In genomic region chr9:21781657-21782468, GRCm38 (mm10) we compare ENCODE assay signal across 13 mouse cellular contexts. TPM values are rescaled to one million over a fixed set of nuclear protein-coding genes. Genes with fewer than 3 reads are reported as not detected.
DNase-seq lines count a peak whose midpoint lies in the region; TF ChIP-seq lines count a peak whose summit lies in the region.
"Had no signal": no experiment of that assay in that cellular context is flagged by ENCODE, and none has a peak within 500 bp of the region (broad histone marks: within the 10 kb centered on the region; RNA-seq: fewer than 3 reads in every experiment).

No protein-coding gene starts in this region.

- peaks cover 38% of the 10 kb centered on the region for H3K79me2 ChIP-seq in C2C12 (ENCODE audit: control insufficient read depth, insufficient read depth)

- peak overlapping the region; percentile 27; the same call in 1 of the 2 replicates for H3K27ac ChIP-seq in cerebellum, adult 2 months (ENCODE audit: insufficient read depth, low read length)
- no peak overlapping the region; the same call in 1 of the 2 replicates for H3K27ac ChIP-seq in thymus, adult 2 months (ENCODE audit: control insufficient read depth, insufficient read depth, low read length)
- H3K27ac ChIP-seq: hindbrain, embryonic 12.5 days; layer of hippocampus, adult 2 months; liver, embryonic 14.5 days had no signal

- H3K4me3 ChIP-seq in cerebellum, adult 2 months (replicated peaks; ENCODE audit: insufficient read depth, low read depth, low read length): no peak overlapping the region
- H3K4me3 ChIP-seq in C2C12 (ENCODE audit: insufficient read depth, poor library complexity, severe bottlenecking): no peak overlapping the region
- no peak overlapping the region for H3K4me3 ChIP-seq in thymus, adult 2 months (ENCODE audit: control insufficient read depth, insufficient read depth, low read length)
- H3K4me3 ChIP-seq: erythroblast, embryonic 14.5 days; hindbrain, embryonic 12.5 days; layer of hippocampus, adult 2 months had no signal

- no peaks in the 10 kb centered on the region for H3K27me3 ChIP-seq in cerebellum, adult 2 months (ENCODE audit: control insufficient read depth, insufficient read depth, low read length)
- no peaks in the 10 kb centered on the region for H3K27me3 ChIP-seq in C2C12 (ENCODE audit: control insufficient read depth, insufficient read depth, insufficient read length)
- H3K27me3 ChIP-seq in thymus, adult 2 months (ENCODE audit: control insufficient read depth, insufficient read depth, low read length): no peaks in the 10 kb centered on the region
- H3K27me3 ChIP-seq: hindbrain, embryonic 12.5 days had no signal

- peaks cover 54% of the 10 kb centered on the region for H3K36me3 ChIP-seq in C2C12 (ENCODE audit: control insufficient read depth, insufficient read depth)
- H3K36me3 ChIP-seq in thymus, adult 2 months (ENCODE audit: control insufficient read depth, insufficient read depth, low read length): no peaks in the 10 kb centered on the region

- H3K79me3 ChIP-seq in C2C12 (ENCODE audit: low read depth): peaks cover 19% of the 10 kb centered on the region

- no peak overlapping the region for H3ac ChIP-seq in C2C12 (ENCODE audit: control insufficient read depth, insufficient read length, low read depth)

- TF ChIP-seq CTCF in cerebellum, adult 2 months (IDR thresholded peaks at IDR 0.05; ENCODE audit: borderline replicate concordance, insufficient read depth, low read depth, low read length): no peak
- TF ChIP-seq CTCF in C2C12 (IDR thresholded peaks at IDR 0.05; ENCODE audit: control insufficient read depth, insufficient read depth, insufficient read length): no peak
- TF ChIP-seq CTCF in thymus, adult 2 months (IDR thresholded peaks at IDR 0.05; ENCODE audit: borderline replicate concordance, control insufficient read depth, extremely low read depth, insufficient read depth, low read length, poor library complexity): no peak

- no peak for TF ChIP-seq POLR2A in cerebellum, adult 2 months (IDR thresholded peaks at IDR 0.05; ENCODE audit: borderline replicate concordance, insufficient read depth, low read length)
- no peak for TF ChIP-seq POLR2A in thymus, adult 2 months (IDR thresholded peaks at IDR 0.05; ENCODE audit: control insufficient read depth, extremely low read depth, insufficient read depth, low read length, poor library complexity)

- H3K4me1 ChIP-seq in cerebellum, adult 2 months (ENCODE audit: control insufficient read depth, insufficient read depth, low read length): peaks cover 12% of the 10 kb centered on the region
- H3K4me1 ChIP-seq in thymus, adult 2 months (replicated peaks; ENCODE audit: control insufficient read depth, insufficient read depth, low read length): no peaks in the 10 kb centered on the region
- H3K4me1 ChIP-seq: hindbrain, embryonic 12.5 days had no signal

- peak in 1 of 2 experiments; percentile 60 for DNase-seq in cerebellum, adult 2 months
- DNase-seq in cerebellum, adult 9-11 months: no peak
- DNase-seq in gastrocnemius, postnatal 10 days: peak; percentile 68
- DNase-seq in heart, postnatal 4 days: peak; percentile 74
- DNase-seq in layer of hippocampus, adult 18-20 months (ENCODE audit: low spot score in 2 of 2): no peak
- DNase-seq in thymus, adult 2 months: no peak
- DNase-seq in cerebellum, adult 11-12 months: no peak

- 57% methylated on average over 15 of the region's 15 CpGs for WGBS in cerebellum, adult 2 months
- 91% methylated on average over 15 of the region's 15 CpGs for WGBS in thymus, adult 2 months

TF ChIP-seq in C2C12, 6 proteins besides CTCF, POLR2A, EP300 and RAD21:
- peak; percentile 68 for TF ChIP-seq USF1 (IDR thresholded peaks at IDR 0.05; ENCODE audit: low read depth)
- TF ChIP-seq FOSL1 (IDR thresholded peaks at IDR 0.05; ENCODE audit: insufficient read depth, low read length, poor library complexity, severe bottlenecking): no peak
- no peak for TF ChIP-seq CEBPB (IDR thresholded peaks at IDR 0.05; ENCODE audit: low read depth)
- TF ChIP-seq MYOG (IDR thresholded peaks at IDR 0.05; ENCODE audit: control insufficient read depth, extremely low read depth, insufficient read length): no peak

RNA-seq across cellular contexts. Expression of gene Kank2, which starts 16.7 kb away (rescaled TPM):
- 44.7 and 50.6 TPM in 2 replicates for polyA plus RNA-seq in cerebellum, adult 2 months (2012; rRNA removed)
- 43.3 TPM for polyA plus RNA-seq in C2C12 (2012; fragmentation: generic; extraction: Trizol)
- 10 to 100 TPM; 27.4 to 31.6 TPM for total RNA-seq in gastrocnemius, postnatal 10 days (2021)
- total RNA-seq in heart, postnatal 4 days (2021): 10 to 100 TPM; 50.7 to 53.7 TPM
- total RNA-seq in layer of hippocampus, adult 18-20 months (2021): 1 to 10 TPM; 7.4 to 7.6 TPM
- polyA plus RNA-seq in thymus, adult 2 months (2012; rRNA removed): 9.1 and 12.6 TPM in 2 replicates

RNA-seq across cellular contexts. Expression of gene Spc24, which starts 21.8 kb away (rescaled TPM):
- 3.8 TPM in 2 replicates for polyA plus RNA-seq in cerebellum, adult 2 months (2012; rRNA removed)
- 80.1 TPM for polyA plus RNA-seq in C2C12 (2012; fragmentation: generic; extraction: Trizol)
- total RNA-seq in gastrocnemius, postnatal 10 days (2021): 1 to 10 TPM; 6.1 to 7.3 TPM
- total RNA-seq in heart, postnatal 4 days (2021): 10 to 100 TPM; 37.2 to 38.4 TPM
- 1 to 10 TPM; 1.9 to 2.7 TPM for total RNA-seq in layer of hippocampus, adult 18-20 months (2021)
- polyA plus RNA-seq in thymus, adult 2 months (2012; rRNA removed): 59.0 and 75.8 TPM in 2 replicates

RNA-seq across cellular contexts. Expression of gene Angptl8, which starts 53.4 kb away (rescaled TPM):
- polyA plus RNA-seq in cerebellum, adult 2 months (2012; rRNA removed): not detected in 2 replicates
- polyA plus RNA-seq in C2C12 (2012; fragmentation: generic; extraction: Trizol): 0.04 TPM
- total RNA-seq in gastrocnemius, postnatal 10 days (2021): under 1 TPM in 1 of 2 experiments, not detected in 1; 0.43 TPM
- total RNA-seq in heart, postnatal 4 days (2021): not detected
- total RNA-seq in layer of hippocampus, adult 18-20 months (2021): not detected
- 4.7 and 6.5 TPM in 2 replicates for polyA plus RNA-seq in thymus, adult 2 months (2012; rRNA removed)
- total RNA-seq: layer of hippocampus, adult 2 months; midbrain, postnatal 0 days had no signal

RNA-seq across cellular contexts. Expression of gene Ldlr, which starts 58.6 kb away (rescaled TPM):
- polyA plus RNA-seq in cerebellum, adult 2 months (2012; rRNA removed): 34.1 and 34.2 TPM in 2 replicates
- 58.3 TPM for polyA plus RNA-seq in C2C12 (2012; fragmentation: generic; extraction: Trizol)
- total RNA-seq in gastrocnemius, postnatal 10 days (2021): 10 to 100 TPM; 11.4 to 11.8 TPM
- 10 to 100 TPM; 39.9 to 43.5 TPM for total RNA-seq in heart, postnatal 4 days (2021)
- 10 to 100 TPM; 13.1 to 15.4 TPM for total RNA-seq in layer of hippocampus, adult 18-20 months (2021)
- 23.9 and 30.5 TPM in 2 replicates for polyA plus RNA-seq in thymus, adult 2 months (2012; rRNA removed)

Comparison
In these comparisons a context has a peak if more than half of its experiments do, and no peak if none do; other contexts are left out.
1. DNase-seq: peak in gastrocnemius, postnatal 10 days (single experiment) and heart, postnatal 4 days (single experiment); none in cerebellum, adult 9-11 months (single experiment), layer of hippocampus, adult 18-20 months (0 of 2), thymus, adult 2 months (single experiment) and cerebellum, adult 11-12 months (single experiment).
2. RNA of gene Spc24, which starts 21.8 kb away (total RNA-seq): 37.2 to 38.4 TPM in heart, postnatal 4 days; 6.1 to 7.3 TPM in gastrocnemius, postnatal 10 days and 1.9 to 2.7 TPM in layer of hippocampus, adult 18-20 months; every median in the first group is over 4 times any median in the second.